Mouse (Mus musculus) urinary bladder, adult 2 months (tissue): ENCODE results near the gene Aox4. TPM values are rescaled to one million over a fixed set of nuclear protein-coding genes. Genes with fewer than 3 reads are reported as not detected.

Experiments
- DNase-seq: peaks from one replicate; pipeline ENCODE4 v3.0.0; 2022; ENCODE audit warnings: low spot score
- polyA plus RNA-seq: library from polyadenylated mRNA; depleted of rRNA; stranded (reverse); fragments of >200 nt; gene quantifications from 2 replicates; pipeline ENCODE4 v1.2.3, GENCODE M21; 2012

Gene Aox4
- polyA plus RNA-seq, 1 experiment: 0.07 TPM

DNA sequence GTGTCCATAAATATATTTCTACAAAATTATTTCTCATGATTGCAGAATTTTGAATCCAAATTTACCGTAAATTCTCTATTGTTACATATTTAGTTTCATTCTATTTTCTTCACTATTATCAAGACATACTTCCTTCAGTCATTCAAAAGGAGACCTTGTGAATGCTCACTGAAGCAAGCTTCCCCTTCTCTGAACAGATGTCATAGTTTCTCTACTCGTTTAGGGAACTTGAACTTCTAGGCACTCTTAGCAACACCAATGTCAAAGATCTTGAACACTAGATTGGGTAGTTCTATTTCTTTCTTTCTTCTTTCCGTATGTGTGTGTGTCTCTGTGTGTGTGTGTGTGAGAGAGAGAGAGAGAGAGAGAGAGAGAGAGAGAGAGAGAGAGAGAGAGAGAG lies 34.3 kb downstream of the Aox4 start:
- no peak for DNase-seq

GRCm38 (mm10) chr1:58248518-58248917 lies 38.3 kb downstream of the Aox4 start:
- DNase-seq: no peak

- DNase-seq: no peak
Observed at GRCm38 (mm10) chr1:58253466-58253865, 43.3 kb downstream of the Aox4 start.

DNA sequence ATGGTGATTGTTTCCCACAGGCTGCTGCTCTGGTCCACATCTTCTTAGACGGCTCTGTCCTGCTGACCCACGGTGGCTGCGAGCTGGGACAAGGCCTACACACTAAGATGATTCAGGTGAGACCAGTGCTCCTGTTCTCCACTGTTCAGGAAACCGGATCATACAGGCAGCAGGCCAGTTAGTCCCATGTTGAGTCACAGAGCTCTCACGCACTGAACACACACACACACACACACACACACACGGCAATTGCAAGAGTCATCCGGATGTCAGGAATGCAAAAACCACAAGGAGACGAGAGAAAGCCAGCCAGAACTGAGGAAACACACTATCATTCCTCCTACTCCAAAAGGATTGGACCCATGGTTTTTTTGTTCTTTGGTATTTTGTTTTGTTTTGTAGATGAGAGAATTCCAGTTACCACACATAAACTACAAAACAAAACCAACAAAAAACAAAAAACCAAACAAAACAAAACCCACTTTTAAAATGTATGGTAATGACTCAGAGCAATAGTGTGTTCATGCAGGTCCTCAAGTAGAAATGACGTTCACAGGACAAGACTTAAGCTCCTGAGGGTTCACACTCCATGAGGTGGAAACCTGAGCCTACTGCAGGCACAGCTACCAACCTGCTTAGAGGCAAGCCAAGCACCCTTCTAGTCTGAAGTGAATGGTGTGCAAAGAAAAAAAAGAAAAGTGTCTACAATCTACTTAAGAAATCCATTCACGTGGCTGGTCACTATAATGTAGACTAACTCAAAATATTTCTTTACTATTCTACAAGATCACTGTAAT lies 47.2 kb downstream of the Aox4 start:
- DNase-seq: no peak

- DNase-seq: no peak
Observed at GRCm38 (mm10) chr1:58260311-58260710, 50.1 kb downstream of the Aox4 start.

GRCm38 (mm10) chr1:58268231-58268630 lies 58.0 kb downstream of the Aox4 start:
- DNase-seq: no peak

GRCm38 (mm10) chr1:58270807-58271569 lies 60.8 kb downstream of the Aox4 start:
- DNase-seq: no peak

- DNase-seq: no peak
Observed at GRCm38 (mm10) chr1:58275879-58276278, 65.7 kb downstream of the Aox4 start.

DNA sequence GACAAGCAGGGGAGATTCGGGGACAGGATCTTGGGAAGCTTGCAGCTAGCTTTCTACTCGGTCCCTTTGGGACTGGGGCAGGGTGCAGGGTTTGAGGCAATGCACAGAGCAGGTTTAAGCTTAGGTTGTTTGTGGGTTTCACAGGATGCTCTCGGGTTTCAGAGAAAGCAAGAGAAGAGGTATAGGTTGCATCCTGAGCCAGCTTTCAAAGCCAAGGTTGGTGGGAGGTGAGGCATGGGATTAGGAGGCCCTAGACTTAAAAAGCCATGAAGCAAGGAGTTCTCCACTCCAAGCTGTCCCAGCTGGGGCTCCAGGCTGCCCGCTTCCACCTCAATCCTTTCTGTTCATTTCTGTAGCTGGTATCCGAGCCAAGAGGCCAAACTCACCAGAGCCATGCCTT lies 67.8 kb downstream of the Aox4 start, which contains the start of gene Aox2:
Aox2 (plus strand) TSS at position 301 of the 400 bp plus-strand sequence.
- no peak for DNase-seq

- DNase-seq: no peak
Observed at GRCm38 (mm10) chr1:58278513-58278912, 68.3 kb downstream of the Aox4 start.

GRCm38 (mm10) chr1:58280381-58280780 lies 70.2 kb downstream of the Aox4 start:
- DNase-seq: no peak

DNA sequence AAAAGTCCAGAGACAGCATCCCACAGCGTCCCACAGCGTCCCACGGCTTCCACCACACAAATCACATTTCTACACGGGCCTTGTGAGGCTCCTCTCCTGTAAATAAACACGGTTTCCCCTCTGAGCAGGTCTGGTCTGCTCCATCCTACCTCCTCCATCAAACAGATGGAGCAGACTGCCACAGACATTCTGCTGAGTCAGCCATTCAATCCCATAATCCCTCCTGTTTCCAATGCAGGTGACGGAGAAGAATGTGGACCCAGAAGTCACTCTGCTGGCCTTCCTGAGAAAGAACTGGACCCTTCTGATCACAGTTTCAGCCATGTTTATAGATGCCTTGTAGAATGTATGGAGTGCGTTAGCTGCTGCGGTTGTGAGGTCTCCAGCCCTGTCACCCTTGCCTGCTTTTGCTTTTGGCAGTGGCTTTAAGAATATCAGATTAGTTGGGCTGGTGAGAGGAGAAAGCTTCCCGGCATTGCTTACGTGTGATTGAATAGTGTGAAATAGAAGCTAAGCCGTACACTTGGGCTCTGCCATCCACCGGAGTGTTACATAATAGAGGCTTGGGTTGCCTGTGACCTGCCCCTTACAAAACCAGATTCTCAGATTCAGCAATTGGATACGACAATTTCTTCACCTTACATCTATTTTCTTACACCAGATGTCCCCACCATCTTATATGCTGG lies 70.9 kb downstream of the Aox4 start:
- DNase-seq: no peak

DNA sequence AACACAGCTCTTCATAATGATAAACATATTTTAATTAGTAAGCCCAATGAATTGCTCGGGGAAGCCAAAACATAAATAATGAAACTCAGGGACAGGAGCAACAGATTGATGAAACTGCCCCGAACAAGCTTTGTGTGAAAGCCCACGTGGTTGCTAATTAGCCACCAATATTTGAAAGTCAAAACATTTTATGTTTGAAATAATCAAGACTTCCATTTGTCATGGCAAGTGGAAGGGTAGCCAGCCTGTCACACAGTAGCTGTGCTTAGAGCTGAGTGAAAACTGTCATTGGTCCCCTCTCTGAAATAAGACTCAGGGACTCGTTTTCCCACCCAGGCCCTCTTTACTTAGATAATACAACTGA lies 71.4 kb downstream of the Aox4 start:
- no peak for DNase-seq

DNA sequence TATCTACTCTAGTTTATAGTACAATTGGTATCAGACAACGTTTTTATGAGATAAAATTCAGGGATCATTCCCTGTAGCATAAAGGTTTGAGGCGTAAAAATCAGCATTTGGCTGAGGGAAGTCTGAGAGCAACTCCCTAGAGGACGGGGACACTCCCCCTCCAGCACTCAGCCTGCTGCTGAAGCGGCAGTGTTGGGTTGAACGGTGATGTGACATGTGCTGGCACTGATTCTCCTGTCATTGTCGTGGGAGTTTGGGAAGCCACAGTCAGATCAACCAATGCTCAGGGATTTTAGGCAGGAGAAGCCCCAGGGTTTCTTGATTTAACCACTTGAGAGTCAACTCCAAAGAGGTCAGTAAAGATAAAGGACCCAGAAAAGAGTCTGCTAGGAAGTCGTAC lies 74.3 kb downstream of the Aox4 start:
- no peak for DNase-seq

GRCm38 (mm10) chr1:58288091-58288490 lies 77.9 kb downstream of the Aox4 start:
- no peak for DNase-seq

GRCm38 (mm10) chr1:58289863-58290469 lies 79.8 kb downstream of the Aox4 start:
- no peak for DNase-seq

DNA sequence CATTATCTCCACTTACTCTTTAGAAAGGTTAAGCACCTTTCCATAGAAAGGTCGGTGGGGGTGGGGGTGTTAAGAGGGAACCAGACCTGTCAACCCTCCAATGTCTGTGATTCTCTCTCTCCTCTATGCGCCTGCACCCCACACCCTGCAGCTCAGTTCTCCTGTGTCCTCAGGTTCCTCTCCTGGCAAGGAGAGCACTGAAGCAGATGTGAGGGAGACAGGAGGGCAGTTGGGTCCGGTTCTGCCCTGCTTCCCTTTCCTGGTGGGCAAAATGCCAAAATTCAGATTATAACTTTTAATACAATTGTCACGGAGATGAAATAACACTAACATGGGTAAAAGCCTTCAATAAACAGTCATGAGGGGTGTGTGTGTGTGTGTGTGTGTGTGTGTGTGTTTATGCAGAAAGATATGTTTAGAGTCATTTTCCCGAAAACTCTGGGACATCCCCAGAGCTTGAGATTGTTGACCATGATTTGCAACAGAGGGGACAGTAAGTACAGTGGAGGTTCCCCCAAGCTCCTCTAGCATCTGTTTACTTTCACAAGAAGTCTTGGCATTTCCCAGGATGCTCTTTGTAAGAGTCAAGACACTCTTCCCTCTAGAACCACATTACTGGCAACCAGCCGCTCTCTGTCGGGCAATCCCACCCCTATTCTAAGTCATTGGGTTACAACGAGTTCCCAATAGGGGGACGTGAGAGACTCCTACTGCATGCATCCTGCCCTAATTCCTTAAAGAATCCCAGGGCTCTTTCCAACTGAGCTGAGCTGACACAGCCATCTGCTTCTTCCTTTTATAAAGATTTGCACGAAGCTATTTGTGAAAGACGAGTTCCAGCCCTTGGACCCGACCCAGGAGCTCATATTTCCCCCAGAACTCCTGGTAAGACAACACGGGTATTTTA lies 81.5 kb downstream of the Aox4 start:
- DNase-seq: no peak

DNA sequence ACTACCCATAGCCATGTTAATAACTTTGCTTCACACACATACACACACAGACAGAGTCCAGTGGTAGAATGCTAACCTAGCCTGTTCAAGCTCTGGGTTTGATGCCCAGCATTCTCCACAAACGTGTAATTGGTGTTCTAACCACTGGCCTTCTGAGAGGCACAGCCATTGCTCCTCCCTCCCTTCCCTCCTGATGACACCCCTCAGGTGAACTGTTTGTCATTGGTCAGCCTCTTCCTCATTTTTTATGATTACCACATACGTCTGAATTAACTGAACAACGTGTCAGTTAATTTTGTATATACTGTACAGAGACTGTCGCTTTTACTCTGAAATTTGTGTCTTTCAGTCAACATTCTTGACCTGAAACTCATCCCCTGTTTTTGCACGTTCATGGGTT lies 84.5 kb downstream of the Aox4 start:
- DNase-seq: no peak

GRCm38 (mm10) chr1:58296278-58296677 lies 86.1 kb downstream of the Aox4 start:
- no peak for DNase-seq

GRCm38 (mm10) chr1:58296821-58297220 lies 86.6 kb downstream of the Aox4 start:
- no peak for DNase-seq

DNA sequence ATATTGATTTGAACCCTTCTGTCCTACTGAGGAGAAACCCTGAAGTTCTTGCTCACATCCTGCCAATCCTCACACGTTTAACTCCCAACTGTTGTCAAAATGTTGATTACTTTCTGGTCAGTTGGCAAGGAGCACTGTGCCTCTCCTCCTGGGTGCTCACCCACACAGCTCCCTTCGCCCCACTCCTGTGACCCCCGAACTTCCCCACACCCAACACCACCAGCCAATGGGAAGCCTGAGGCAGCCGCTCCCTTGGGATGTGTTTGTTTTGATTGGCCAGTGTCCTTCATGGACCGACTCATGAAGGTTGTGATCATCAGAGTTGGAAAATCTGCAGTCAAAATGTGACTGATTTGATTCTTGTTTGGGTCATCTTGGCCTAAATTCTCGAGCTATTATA lies 88.2 kb downstream of the Aox4 start:
- DNase-seq: no peak
